Mouse (Mus musculus) mesoderm, embryonic 11.5 days (tissue): Measurements from ENCODE around the gene Trim27.
A peak's percentile ranks its signal among the peaks of the same experiment; 100 is the strongest.

Experiments
- DNase-seq: peaks from one replicate; pipeline ENCODE4 v3.0.0-alpha.2; 2012; ENCODE audit warnings: low read depth, low spot score

Trim27 gene

DNA sequence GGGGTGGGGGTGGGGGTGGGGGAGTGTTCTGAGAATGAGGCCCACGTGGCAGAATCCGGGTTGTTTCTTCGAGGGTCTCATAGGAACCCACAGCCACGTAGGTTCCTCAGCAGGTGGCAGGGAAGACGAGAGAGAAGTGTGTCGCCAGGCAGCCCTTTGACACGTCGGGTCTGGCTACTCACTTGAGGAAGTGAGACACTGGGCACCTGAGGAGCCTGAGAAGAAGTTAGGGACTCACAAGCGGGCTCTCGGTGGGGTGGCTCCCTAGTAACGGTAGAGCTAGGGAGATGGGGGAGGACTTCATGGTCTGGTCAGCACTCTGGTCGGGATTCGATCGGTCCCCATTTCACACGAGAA lies at the start of gene Trim27:
Gene Trim27, plus strand, starts transcription at position 79 of the 357 bp plus-strand sequence.
- no peak for DNase-seq

DNA sequence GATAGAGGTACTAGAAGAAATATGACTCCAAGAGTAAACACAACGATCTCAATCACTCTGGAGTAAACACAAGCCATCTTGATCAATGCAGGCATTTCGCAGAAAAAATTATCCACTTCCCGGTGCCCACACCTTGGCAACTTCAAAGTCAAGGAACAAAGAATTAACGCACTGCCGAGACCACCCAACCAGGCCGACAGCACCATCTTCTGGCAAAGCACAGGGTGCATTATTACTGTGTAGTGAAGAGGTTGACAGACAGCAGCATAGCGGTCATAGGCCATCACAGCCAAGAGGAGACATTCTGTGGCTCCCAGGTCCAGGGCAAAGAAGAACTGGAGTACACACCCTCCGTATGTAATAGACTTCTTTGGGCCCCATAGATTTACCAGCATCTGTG lies 36.8 kb upstream of the Trim27 start:
- peak; percentile 4 for DNase-seq

DNA sequence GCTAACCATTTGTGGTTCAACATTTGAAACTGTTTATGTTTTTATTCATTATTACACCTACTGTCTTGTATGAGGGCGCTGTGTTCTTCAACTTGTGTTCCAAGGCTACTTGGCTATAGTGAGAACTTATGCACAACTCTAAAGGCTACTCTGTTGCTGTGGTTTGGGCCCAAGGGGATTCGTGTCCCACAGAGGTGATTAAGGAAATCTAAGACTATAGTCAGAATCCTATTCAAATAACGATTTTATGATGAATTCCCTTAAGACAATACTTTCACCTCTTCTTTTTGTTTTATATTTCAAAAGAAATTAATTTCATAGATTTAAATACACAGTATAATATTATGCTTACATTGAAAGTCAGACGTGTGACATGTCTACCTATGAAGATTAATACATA lies 33.5 kb upstream of the Trim27 start, which contains the start of gene Olfr1368:
Gene Olfr1368, minus strand, starts transcription at position 101 of the 400 bp plus-strand sequence.
- no peak for DNase-seq

DNA sequence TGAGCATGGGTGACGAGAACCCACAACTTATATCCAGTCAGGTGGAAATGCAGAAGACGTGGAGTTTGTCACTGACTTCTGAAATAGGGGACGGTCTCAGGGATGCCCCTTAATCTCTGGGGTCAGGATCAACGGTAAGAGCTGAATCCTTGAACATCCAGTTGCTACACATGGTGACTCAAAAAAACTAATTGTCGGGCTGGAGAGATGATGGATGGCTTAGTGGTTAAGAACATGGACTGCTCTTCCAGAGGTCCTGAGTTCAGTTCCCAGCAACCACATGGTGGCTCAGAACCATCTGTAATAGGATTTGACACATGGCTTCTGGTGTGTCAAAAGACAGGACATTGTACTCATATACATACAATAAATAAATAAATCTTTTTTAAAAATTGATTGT lies 23.4 kb upstream of the Trim27 start:
- no peak for DNase-seq

DNA sequence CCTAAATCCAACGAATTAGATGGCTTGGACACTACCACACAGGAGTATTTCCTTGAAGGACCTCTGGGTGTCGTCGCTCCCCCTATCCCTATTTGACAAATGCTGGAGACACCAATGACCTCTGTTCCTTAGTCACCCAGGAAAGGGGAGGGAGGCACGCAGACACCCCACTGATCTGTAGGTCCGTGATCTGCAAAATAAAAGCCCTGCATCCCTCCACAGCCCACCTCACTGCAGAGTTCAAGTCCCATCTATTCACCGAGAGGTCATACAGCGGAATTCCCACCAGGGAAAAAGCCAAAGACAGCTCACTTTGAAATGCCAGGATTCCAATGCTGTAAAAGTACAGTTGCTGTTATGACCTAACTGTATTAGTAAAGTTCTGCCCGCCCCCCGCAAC lies 21.2 kb upstream of the Trim27 start:
- no peak for DNase-seq

GRCm38 (mm10) chr13:21158785-21159474 lies 20.3 kb upstream of the Trim27 start:
- DNase-seq = peak; percentile 92

- DNase-seq = no peak
Measured at GRCm38 (mm10) chr13:21159475-21159819, 19.8 kb upstream of the Trim27 start.

DNA sequence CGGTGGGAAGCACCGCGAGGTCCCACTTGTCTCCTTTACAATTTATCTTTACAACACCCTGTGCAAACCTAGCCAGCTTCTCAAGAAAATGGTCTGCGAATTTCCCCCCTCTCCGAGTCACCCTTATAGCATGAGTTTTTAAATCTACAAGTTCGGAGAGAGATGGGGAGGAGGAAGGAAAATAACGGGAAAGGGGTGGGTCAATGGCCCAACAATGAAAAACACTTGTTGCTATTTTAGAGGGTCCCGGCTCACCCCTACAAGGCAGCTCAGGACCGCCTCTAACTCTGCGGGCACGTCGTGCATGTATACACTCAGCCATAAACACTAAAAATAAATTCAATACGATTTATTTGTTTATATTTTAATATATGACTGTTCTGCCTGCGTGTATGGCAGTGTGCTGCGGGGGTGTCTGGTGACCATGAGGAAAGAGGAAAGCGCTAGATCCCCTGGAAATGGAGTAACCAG lies 19.2 kb upstream of the Trim27 start:
- peak; percentile 31 for DNase-seq

GRCm38 (mm10) chr13:21160657-21161590 lies 18.3 kb upstream of the Trim27 start:
- DNase-seq = peak; percentile 92

DNA sequence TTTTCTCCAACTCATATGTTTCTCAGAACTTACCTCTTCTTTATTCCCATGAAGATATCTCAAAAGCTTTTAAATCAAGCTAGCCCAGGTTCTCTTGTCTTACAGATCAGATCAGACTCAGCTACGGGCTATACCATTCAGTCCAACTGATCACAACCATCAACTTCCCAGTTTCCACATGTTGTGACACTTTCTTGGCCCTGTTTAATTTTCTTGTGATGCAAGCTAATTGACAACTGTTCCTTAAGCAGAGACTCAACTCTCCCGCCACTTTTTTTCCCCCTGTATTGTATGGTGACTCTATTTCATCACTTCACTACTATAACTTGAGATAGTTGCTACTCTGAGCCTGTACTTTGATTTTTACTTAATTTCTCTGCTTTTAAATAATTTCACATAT lies 17.7 kb upstream of the Trim27 start:
- DNase-seq = no peak

DNA sequence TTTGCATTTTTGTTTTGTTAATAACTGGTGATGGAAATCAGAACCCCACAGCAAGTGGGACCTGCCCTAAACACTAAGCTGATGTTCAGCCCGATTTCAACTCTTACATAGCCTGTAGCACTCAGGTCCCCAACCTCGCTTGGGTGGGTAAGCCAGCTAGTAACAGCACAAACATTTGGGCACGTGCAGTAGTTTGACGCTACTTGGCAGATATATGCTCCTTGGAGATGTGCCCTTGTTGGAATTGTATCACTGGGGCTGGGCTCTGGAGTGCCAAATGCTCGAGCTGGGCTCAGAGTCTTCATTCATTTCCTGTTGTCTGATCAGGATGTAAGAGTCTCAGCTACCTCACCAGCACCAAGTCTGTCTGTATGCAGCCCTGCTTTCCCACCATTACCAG lies 16.7 kb upstream of the Trim27 start:
- no peak for DNase-seq

DNA sequence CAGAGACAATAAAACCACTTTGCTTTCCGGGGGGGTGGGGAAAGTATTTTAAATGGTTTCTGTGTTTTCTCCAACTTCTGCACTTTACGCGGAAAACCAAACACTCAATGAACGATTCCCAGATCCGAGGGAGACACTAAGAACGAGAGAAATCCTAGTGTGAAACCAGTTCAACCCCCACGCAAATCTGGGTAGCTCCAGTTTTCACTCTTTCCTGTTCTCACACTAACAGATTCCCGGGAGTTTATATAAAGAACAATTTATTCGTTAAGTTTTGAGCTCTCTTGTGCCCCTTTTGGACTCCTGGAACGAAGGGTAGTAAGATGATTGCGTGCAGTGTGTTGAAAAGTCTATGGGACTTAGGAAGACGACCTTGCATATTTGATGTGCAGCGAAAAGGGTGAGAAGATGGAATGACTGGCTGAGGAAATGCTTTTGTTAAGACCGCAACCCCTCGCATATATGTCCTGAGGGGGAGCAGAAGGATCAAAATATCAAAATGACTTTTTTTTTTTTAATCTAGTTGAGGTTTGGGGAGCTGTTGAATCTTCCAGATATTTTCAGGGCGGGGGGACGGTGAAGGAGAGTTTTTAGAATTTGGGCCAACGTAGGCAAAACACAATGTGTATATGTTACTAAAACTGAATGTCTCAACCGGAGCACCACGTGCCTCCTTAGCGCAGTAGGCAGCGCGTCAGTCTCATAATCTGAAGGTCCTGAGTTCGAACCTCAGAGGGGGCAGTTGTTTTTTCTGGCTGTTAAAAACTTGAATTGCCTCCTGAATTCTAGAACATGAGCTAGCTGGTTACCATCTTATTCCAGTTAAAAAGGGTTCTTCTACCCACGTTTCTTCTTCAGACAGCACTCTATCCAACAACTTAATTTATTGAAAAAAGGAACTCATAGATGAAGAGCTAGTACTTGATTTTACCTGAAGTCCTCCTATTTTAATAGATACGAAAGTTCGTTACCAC lies 12.0 kb upstream of the Trim27 start:
- DNase-seq = peak; percentile 85

- peak; percentile 60 for DNase-seq
Measured at GRCm38 (mm10) chr13:21167910-21168300, 11.3 kb upstream of the Trim27 start.

GRCm38 (mm10) chr13:21168371-21169011 lies 10.8 kb upstream of the Trim27 start:
- peak; percentile 51 for DNase-seq

- DNase-seq = no peak
Measured at GRCm38 (mm10) chr13:21169121-21169656, 10.1 kb upstream of the Trim27 start.

- DNase-seq = peak; percentile 87
Measured at GRCm38 (mm10) chr13:21169657-21170430, 9.4 kb upstream of the Trim27 start.

DNA sequence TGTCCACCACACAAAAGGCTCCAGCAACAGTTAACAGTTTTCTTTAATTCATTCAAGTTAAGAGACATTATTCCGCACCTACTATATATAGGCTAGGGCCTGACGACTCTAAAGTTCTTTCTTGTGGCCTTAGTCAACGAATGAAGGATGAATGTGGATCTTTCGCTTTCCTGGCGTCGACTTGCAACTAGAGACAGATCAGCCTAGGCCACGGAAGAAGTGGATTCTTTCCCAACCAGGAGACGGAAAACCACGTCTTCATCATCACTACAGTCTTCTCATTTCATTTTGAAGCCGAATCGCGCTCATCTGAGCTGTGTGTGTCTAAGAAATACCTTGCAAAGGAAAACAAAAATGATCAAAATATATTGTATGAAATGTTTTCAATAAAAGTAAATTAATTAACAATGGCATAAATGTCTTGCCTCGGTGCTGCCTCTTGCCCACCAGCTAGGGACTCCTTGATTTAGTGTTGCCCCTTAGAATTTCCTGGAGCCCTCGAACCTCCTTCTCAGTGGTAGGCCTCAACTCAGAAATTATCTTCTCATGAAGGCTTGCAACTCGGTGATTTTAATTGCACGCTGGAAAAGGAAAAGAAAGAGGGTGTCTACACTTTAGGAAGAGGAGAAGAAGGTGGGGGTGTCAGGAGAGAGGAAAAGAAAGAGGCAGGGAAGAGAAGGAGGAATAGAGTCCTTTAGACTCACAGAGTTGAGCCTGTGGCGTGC lies 8.7 kb upstream of the Trim27 start:
- no peak for DNase-seq

DNA sequence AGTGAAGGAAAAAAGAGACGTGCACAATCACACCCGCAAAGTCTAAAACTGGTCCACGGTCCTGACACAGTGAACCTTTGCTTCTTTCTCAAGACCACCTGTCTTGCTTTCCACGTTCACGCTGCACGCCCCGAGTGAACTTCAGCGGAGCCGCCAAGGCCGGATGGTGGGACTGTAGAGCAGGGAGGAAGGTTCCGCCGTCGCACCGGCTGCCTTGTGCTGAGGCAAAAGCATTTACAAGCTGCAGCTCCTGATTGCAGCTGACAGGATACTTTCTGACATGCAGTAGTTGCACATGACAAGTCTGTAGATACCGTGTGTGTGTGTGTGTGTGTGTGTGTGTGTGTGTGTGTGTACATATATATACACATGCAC lies 8.1 kb upstream of the Trim27 start:
- DNase-seq = no peak

DNA sequence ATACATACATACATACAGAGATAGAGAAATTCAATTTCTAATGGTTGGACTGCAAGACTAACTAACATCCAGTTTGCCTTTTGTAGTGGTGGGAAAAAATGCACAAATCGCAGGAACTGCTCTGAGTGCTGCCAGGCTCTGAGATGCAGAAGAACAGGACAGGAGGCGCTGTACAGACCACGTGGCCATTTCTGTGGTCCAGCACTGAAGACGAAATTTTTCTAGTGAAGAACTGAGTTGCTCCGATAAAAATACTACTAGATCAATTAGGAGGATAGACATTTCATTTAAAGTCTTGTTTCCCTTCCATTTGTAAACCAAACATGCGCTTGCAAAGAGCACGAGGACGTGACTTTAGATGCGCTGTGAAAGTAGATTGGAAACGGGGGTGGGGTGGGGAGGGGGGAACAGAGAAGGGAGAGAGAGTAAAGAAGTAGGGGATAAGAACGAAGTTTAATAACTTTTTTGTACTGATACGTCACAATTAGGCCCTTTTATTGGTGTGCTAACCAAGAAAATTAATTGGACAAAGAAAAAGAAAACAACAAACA lies 7.6 kb upstream of the Trim27 start:
- peak; percentile 76 for DNase-seq
